Mouse (Mus musculus) small intestine, adult 2 months (tissue): ENCODE results near the gene Intu.

Source experiments
- CTCF ChIP-seq: fragments of 200-500 bp; IDR thresholded peaks from 2 replicates; pipeline ENCODE4 v1.5.1; 2012; ENCODE audit warnings: low read depth, mild to moderate bottlenecking, control low read depth, inconsistent platforms, low read length, moderate library complexity, mixed read lengths; ENCODE audit not compliant: insufficient replicate concordance, insufficient read length; ENCODE audit errors: extremely low read depth
- POLR2A ChIP-seq: fragments of 200-500 bp; IDR thresholded peaks from 2 replicates; pipeline ENCODE4 v1.6.1; 2012; ENCODE audit warnings: low read depth, mild to moderate bottlenecking, control low read depth, inconsistent platforms, low read length, moderate library complexity

DNA sequence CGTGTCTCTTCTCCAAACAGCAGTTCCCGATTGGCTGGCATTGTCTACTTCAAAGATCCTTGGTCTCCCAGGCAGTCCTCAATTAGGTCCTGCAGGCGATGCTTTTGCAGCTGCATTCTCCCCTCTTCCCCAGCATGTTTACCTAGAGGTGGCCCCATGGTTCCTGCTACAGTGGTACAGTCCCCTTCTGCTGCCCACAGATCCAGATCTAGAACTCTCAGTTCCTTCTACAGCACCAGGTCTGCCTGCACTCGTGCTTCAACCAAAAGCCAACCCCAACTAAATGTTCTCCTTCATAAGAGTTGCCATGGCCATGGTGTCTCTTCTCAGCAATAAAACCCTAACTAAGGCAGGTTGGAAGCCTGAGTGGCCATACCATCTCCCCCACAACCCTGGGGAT is 15.5 kb downstream of the Intu start:
- TF ChIP-seq CTCF (no peak), POLR2A (no peak)
